Mouse (Mus musculus) cerebellum, adult (tissue): ENCODE data around the gene Sh2d6.

Experiments
- ATAC-seq: cut with Nextera tagmentation; 2 replicates; pipeline ENCODE4 v1.9.2; 2017; ENCODE audit warnings: mild to moderate bottlenecking, moderate library complexity, mixed read lengths; ENCODE audit not compliant: insufficient number of reproducible peaks, low FRiP score, low TSS enrichment

The Sh2d6 gene

DNA sequence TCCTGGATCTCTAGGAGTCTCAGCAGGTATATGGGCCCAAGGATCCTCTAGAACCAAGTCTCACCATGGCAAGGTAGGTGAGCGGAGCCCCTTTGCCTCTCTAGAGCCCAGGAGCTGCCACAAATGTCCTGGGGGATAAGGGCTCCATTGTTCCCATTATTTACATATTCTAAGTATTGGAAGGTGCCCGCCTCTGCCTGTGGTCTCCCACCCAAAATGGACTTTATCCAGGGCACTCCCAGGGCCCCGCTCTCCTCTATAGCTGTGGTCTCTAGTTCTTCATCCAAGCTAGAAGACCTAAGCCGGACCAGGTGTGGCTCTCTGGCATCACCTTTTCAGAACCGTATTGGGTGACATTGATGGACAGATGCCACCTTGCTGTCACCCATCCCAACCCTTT lies at the start of gene Sh2d6:
Sh2d6 (minus strand) TSS at position 101 of the 400 bp plus-strand sequence.
- ATAC-seq: no peak

DNA sequence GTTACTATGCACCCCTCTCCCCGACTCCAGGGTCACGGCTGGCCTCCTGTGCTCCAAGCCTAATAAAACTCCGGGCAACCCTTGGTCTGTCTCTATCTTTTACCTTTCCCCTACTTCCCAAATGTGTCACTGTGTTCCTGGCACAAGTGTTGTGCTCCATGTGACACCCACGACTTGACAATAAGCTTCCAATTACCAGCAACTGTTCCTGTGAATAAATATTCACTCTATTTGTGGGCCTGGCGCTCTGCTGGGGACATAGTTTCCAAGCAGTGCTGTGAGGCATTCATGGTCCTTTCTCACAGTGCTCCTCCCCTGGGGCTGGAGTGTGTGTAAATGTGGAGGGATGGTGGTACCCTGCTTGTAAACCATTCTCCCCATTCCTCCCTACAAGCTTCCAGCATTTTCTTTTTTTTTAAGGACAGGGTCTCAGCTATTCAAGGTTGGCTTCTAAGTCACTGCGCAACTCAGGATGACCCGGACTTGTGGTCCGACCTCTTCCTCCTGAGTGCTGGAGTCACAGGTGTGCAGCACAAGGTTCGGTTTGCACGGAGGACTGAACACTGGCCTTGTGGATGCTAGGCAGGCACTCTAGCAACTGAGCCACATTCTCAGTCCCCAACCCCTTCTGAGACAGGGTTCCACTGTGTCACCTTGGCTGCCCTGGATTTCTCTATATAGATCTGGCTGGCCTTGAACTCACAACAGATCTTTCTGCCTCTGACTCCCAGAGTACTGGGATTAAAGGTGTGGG lies 49.3 kb upstream of the Sh2d6 start:
- ATAC-seq: no peak

DNA sequence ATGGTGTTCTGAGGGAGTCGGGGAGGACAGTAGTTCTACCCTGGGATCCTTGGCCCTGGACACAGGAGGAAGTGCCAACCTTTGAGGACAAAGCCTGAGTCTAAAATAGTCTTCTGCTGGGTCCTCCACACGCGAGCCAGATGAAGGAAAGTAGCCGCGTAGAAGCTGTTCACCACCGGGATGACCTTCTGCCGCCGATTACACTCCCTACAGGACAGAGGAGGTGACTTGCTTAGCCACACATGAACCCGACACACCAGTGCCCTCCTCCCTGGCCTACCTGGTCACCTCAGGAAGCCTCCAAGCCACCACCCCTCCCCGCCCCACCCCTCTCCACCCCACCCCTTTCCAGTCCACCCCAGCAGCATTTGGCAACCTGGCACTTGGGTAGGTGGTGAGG lies 47.2 kb upstream of the Sh2d6 start:
- no peak for ATAC-seq

DNA sequence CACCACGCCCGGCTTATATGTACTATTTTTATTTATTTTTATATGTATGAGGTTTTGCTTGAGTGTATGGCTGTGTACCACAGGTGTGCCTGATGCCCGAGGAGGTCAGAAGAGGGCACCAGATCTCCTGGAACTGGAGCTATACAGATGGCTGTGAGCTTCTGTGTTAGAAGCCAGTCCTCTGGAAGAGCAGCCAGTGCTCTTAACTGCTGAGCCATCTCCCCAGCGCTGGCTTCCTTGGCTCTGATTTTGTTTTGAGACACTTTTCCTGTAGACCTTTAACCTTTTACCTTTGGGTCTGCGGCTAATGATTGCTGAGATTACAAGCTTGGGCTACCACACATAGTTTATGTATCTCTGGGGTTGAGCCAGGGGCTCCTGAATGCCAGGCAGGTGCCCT lies 46.0 kb upstream of the Sh2d6 start:
- no peak for ATAC-seq

DNA sequence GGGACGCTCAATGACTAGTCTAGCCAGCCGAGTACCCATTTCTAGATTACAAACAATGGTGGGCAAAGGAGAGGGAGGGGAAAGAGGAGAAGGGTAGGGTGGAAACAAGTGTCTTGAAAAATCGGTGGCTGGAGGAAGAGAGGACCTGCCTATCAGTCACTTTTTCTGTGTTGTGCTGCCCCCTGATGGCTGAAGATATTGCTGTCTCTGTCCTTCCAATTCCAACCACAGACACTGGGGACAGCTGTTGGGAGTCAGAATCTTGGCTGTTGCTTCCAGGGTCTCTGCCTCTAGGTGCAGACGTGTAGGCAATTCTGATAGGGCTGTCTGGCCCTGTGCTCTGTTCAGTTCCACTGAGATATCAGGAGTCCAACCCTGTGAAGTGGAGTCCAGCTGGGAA lies 44.5 kb upstream of the Sh2d6 start:
- peak; percentile 77 for ATAC-seq

DNA sequence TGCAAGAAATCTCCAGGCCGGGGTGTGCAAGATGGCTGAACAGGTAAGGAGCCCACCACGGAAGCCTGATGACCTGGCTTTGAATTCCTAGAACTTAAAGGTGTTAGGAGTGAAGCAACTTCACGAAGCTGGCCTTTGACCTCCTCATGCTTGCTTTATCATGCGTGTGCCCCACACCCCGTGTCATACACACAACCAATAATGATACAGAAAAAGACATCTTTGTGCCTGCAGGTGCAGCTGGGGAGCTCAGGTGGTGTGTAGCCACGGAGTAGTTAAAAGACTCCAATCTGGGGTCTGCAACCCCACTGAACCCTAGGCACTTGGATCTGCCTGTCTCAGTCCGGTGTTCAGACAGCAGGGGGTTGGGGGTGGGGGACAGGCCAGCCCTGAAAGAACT lies 44.0 kb upstream of the Sh2d6 start:
- no peak for ATAC-seq

DNA sequence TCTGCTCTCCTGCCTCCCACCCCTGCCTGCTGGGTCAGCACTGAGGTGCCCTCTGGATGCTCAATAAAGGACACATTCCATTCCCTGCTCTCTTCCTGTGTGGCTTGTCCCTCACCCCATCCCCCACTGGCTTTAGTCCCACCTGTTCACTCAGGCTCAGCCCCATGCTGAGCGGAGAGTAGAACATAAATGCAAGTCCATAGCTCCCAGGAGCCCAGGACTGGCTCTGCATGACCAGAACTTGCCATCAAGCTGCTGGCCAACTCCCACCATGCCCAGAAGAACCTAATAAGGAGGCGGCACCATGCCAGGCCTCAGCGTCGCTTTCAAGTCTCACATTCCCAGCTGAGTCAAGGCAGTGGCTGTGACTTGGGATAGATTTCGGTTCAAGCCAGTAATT lies 41.4 kb upstream of the Sh2d6 start:
- ATAC-seq: no peak

DNA sequence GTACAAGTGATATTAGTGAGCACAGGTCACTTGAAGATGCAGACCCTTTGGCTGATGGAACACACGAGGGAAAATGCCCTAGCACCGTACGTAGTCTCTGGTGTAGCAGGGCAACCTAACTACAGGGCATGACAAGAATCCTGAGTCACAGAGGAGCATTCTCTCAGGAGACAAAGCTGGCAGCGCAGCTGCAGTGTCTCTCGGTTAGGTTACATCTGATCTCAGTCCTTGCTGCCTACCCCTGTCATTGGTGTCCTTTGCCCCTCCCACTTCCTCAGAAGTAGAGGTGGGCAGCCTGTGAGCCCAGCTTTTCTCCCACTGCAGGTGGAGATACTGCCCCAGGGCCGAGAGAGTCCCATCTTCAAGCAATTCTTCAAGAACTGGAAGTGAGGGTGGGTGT lies 41.0 kb upstream of the Sh2d6 start:
- ATAC-seq: no peak

DNA sequence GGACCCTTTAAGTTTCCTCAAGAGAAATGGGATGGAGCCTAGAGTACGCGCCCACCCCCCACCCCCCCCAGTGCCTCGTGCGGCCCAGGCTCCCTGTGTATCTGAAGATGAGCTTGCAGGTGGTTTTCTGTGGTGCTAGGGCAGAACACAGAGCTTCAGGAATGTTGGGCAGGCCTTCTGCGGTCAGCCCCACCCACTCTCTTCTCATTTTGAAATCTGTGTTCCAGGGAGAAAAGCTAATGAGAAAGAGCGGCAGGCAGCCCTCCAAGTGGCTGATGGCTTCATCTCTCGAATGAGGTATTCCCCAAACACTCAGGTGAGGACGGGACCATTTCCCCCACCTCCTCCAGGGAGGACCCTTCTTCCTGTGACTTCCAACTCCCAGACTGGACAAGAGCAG lies 39.3 kb upstream of the Sh2d6 start:
- ATAC-seq: no peak

DNA sequence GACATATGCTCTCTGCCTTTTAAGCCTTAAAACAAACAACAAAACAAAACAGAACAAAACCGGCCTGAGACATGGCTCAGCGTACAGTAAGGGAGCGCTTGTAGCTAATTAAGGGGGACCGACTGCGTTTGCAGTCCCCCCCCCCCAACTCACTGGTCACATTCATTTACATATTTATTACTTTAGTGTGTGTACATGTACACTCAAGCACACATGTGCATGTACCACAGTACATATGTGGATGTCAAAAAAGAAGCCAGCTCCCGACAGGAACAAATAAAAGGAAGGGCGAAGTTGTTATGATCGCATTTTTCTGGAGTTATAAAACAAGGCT lies 31.5 kb upstream of the Sh2d6 start:
- no peak for ATAC-seq

DNA sequence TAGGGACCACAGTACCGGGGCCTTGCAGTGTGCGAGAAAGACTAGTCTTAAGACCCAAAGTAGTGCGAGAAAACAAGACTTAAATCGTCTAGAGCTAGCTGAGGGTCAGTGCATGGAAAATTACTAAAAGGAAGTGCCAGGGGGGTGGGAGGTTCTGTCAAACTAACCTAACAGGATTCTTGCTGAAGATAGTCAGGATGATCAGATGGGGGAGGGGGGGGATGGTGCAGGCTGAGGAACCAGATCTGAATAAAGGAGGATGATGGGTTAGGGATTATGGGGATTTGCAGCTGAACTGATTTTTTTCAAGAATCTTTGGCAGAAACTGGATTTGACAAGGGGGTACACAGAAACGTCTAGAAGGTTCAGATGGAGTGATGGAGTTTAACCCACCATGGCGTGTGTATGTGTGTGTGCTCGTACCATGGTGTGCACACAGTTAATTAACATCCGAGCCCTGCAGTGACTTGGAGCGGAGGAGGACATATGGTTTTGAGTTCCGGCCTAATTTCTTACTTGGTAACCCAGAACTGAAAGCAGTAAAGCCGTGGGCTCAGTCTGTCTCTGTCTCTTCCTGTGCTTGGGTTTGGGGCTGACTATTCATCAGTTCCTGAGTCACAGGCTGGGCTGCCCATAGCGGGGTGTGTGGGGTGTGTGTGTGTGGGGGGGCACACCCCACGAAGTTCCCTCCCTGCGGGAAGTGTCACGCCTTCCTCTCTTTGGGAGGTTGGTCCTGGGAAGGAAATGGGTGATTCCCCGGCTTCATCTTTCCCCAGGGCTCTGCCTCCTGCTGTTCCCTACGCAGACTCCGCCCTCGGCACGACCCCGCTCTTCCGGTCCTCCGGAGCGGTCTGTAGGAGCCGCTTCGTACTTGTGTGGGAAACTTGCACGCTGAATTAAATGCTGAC lies 30.9 kb upstream of the Sh2d6 start:
- peak; percentile 74 for ATAC-seq

DNA sequence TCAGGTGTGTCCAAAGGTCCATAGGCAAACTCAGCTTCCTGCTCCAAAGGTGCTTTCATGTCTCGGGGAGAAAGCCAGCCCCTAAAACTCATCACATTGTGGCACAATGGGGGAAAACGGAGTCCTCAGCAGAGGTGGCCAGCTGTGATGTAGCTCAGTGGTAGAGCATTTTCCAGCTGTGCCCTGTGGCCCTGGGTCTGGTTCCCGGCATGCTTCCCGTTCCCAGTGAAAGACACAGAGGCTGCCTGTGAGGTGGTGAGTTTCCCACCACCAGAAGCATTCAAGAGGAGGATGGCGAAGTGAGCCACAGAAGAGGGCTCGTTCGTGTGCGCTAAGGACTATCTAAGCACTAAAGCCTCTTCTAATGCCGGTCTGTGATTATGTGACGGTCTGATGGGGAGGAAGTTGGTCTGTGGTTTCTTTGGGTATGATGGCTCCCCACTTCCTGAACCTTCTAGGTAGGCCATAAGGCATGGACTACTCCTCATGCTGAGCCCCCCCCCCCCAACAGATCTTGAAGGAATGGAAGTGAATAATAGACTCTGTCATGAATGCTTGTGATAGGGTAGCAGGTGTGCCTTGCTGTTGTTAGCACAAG lies 29.1 kb upstream of the Sh2d6 start:
- no peak for ATAC-seq

DNA sequence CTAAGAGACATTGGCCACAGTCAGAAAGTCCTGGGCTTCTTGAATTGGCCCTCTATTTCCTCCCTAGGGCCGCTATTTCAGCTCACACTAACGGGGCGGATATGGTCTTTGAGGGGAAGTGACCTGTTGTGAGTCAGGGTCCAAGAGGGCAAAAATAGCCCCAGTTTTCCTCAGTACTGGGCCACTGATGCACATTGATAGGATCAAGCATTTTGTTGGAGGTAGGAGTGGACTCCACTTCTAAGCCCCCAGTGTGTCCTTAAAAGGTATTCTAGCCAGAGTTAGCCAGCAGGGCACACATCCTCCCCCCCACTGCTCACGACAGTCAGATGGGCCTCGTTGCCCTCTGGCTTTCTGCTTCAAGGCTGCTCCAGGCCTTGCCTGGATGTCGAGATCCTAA lies 28.5 kb upstream of the Sh2d6 start:
- ATAC-seq: no peak

DNA sequence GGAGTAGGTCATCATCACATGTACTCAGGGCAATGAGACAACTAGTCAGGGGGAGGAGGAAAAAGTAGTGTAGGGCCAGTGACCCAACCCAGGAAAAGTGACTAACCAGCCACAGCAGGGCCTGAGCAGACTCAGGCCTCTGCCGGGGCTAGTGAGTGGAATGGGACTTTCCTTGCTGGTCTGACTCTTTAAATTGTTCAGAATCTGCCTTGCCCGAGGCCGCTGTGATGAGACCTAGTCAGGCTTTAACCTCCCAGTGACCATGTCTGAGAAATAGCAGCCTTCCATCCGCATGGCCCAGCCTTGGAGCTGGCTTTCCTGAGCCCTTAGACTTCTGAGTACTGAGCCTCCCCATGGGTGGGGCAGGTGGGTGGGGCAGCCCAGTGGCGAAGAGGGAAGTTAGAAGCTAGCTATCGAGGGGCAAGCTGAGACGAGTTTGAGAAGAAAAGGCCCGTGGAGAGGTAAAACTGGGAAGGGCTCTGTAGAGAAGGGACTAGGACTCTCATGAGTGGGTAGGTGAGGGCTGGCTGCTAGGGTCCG lies 27.6 kb upstream of the Sh2d6 start:
- ATAC-seq: no peak

DNA sequence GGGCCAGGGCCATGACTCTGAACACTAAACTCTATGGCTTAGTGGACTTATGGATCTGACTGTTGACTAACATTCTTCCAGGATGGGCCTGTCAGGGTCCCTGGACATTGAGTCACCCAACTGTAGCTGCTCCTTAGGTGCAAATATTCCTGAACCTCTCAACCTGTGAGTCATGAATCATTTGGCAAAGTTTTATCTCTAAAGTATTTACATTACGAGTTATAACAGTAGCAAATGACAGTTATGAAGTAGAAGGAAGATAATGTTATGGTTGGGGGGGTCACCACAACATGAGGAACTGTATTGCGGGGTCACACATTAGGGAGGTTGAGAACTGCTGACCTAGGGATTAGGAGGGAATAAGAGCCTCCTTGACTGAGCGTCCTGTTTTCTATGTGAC lies 26.4 kb upstream of the Sh2d6 start:
- no peak for ATAC-seq

DNA sequence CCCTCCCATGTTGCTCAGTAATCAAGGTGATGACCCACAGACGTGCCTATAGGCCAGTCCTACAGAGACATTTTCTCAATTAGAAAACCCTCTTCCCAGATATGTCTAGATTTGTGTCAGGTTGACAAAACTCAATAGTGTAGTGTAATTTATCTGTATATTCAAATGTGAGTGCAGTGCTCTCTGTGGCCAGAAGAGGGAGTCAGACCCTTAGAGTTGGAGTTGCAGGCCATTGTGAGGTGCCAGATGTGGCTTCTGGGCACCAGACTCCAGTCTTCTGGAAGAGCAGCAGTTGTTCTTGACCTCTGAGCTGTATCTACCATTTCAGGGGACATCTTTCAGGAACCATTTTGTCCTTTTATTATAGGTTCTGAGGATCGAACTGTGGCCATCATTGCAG lies 25.6 kb upstream of the Sh2d6 start:
- ATAC-seq: no peak

DNA sequence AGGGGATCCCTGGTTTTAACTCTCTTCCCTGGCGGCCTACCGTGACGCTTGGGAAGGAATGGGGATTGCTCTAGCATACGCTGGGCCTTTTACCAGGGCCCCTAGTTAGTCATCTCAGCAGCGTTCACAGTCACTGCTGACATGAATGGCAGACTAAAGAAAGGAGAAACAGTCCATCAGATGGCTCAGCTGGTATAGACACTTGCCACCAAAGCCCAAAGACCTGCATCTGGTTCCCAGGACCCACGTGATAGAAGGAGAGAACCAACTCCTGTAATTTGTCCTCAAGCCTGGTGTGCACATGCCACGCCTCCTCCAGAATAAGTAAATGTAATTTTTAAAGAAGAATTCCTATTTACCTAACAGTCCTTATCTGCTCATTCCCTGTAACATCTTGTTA lies 23.9 kb upstream of the Sh2d6 start:
- no peak for ATAC-seq

DNA sequence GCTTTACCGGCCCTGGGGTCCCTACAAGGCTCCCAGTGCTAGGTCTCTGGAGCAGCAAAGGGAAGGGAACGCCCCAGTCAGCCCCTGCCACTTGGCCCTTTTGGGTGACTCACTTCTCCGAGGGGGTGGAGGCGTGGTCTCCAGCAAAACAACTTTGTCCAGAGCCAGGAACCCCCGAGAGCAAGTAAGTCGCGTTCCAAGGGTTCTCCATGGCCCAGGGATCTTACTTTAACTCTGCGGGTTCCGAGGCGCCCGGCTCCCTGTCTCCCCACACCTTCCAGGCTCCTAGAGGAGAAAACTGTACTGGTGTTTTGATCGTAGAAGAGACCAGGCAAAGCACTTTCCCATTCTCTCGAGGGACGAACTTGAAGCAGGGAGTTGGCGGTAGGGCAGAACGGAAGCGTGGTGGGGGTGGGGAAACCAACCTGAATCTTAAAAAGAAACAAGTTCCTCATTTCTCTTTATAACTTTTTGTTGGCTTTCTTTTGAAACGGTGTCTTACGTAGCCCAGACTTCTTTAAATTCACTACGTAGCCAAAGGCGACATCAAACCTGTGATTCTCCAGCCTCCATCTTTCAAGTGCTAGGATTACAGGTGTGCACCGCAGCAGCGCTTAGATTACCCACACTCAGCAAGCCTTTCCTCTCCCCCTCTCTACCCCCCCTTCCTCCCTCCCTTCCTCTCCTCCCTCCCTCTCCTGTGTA lies 22.9 kb upstream of the Sh2d6 start, which contains the start of gene Capg:
Capg (plus strand) TSS at position 109 of the 705 bp plus-strand sequence.
- no peak for ATAC-seq

DNA sequence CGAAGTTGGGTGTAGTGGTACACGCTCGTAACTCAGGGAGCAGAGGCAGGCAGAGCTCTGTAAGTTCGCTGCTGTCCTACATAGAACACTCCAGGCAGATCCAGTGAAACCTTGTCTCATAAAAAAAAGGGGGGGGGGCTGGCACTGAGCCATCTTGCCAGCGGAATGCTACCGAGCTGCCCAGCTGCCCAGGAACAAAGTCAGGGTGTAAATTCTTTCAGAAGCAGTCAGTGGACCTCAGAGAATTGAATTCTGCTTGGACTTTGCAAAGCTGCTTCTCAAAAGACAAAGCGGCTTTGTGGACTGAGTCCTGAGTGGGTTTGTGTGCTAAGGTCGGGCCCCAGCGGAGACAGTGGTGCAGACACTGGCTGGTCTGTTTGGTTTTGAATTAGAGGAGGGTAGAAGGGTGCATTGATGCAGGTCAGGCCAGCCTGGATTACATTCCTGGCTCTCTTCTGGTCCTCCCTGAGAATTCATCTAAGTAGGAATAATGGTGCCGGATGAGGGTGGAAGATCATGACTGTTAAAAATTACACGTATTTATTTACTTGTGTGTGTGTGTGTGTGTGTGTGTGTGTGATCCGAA lies 21.9 kb upstream of the Sh2d6 start:
- ATAC-seq: no peak

DNA sequence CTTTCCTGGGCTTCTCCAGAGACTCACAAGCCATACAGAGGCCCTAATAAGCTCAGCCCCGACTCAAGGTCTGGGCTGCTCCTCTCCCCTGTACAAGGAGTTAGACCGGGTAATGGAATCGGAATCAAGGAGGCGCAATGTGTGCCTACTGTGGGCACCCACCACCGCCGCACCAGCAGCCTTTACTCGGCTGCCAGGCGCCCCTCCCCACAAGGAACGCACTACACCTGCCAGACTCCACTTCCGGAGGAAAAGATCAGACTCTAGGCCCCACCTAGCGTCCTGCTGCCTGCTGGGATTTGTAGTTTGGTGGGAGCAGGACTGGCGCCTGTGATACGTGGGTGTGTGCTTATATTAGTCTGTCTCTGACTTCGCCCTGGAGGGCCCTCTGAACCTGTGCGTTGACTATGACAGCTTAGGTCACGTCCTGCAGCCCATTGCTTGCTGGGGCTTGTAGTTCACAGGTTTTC lies 17.1 kb upstream of the Sh2d6 start:
- peak; percentile 98 for ATAC-seq
